Mouse (Mus musculus): ENCODE results near the gene Slc25a28.
A peak's percentile ranks its signal among the peaks of the same experiment; 100 is the strongest.

The Slc25a28 gene

GRCm38 (mm10) chr19:43641833-43642232 is 32.8 kb downstream of the Slc25a28 start:
- DNase-seq (ENCODE audit: low spot score in 2 of 2) = no peak

DNA sequence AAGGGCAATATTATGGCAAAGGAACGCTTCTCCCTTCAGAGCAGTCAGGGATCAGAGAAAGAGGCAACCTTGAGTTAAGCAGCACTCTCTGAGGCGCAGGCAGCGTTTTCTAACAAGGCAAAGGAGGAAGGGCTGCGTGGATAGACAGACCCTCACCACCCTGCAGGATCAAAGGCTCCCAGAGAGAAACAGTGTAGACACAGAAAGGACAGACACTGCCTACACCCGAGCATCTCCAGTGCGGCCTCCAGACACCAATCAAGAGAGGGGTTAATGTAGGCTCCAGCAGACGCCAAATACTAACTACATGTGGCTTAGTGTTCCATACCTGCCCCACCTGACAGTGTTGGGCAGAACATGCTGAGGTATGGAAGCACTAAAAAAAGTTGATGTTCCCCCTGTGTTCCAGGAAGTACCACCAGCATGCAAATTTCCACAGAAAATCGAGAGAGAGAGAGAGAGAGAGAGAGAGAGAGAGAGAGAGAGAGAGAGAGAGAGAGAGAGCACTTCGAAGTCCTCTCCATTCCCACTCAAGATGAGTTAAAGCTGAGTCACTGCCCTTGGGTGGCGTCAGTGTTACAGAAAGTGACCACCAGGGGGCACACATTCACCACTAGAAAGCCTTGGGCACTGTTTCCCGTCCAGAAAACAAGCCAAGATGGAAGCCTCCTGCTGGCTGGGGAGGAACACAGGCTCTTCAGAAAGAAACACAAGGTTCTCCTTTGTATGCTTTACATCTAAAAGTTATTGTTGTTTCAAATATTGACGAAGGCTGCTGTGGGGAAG is 44.0 kb downstream of the Slc25a28 start:
- DNase-seq (ENCODE audit: low spot score in 2 of 2) = peak; percentile 65 to 82

GRCm38 (mm10) chr19:43629088-43629487 is 45.6 kb downstream of the Slc25a28 start:
- DNase-seq (ENCODE audit: low spot score in 2 of 2) = no peak

DNA sequence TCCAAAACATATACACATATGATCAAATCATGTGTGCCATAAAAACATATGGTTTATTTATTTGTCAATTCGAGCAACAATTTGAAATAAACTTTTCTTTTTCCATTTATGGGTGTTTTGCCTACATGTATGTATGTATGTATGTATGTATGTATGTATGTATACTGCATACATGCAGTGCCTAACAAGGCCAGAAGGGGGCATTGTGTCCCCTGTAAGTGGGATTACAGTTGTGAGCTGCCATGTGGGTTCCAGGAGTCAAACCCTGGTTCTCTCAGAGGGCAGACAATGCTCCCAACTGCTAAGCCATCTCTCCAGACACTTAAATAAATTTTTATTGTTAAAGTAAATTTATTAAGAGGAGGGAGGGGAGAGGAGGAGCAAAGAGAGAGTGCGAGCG is 47.3 kb downstream of the Slc25a28 start:
- no peak for DNase-seq (ENCODE audit: low spot score in 2 of 2)

- no peak for DNase-seq (ENCODE audit: low spot score in 2 of 2)
Measured at GRCm38 (mm10) chr19:43626160-43626559, 48.5 kb downstream of the Slc25a28 start.

DNA sequence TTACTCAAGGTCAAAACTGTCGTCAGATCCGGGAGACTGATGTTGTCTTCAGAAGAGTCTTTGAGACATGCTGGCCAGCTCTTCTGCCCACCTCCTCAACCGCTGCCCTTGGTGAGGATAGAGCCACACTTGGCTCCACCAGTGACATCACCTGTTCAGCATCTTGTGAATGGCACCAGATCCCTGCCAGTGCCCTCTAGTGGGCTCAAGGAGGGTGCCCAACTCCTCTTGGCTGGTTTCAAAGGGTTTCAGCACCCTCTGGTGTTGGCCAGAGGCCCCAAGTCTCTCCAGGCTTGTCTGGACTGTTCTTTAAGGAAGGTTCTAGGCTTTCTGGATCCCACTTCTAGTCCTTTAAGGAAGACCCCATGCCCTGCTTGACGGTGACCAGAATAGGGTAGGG is 50.8 kb downstream of the Slc25a28 start:
- no peak for DNase-seq (ENCODE audit: low spot score in 2 of 2)

DNA sequence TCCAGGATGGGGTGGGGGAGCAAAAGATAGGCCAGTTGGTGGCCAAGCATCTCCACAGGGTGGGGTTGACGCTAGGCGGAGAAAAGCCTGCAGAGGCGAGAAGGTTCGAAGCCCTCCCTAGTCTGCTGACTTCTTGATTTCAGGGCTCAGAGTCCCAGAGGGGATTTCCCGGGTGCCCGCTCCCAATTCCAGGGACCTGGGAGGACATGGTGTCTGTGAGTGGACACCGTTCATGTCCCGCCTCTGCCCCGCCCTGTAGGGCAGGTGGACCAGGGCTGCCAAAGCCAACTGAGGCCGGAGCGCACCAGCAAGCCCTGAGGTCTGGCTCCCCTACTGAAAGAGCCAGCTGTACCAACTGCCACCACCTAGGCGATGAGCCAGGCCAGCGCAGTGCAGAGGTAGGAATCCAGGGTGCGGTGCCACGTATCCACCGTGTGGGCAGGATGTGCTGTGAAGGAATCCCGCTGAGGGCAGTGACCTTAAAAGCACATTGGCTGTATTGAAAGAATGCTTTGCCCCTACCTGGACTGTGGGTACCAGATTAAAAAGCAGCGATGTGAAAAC is 54.7 kb downstream of the Slc25a28 start:
- DNase-seq (ENCODE audit: low spot score in 2 of 2) = no peak

DNA sequence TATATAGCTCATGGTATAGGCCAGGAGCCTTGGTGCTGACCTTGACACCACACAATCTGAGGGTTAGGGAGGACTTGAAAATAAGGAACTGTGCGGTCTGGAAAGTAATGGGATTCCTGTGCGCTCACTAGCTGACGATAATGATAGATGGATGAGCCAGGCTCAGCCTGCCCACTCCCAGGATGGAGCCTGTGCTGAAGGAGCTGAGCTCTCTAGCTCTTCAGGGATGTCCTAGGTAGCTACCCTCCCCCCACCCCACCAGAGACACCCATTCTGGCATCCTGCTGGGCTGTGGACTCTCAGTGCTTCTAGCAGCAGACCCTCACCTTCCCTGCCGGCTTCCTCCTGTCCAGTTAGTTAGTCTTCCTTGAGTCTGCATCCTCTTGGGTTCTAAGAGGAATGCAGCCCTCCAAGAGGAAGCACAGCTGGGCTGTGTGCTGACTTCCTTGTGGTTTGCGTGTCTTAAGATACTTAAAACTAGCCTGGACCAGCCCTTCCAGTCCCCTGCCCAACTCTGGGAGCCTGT is 56.1 kb downstream of the Slc25a28 start:
- DNase-seq (ENCODE audit: low spot score in 2 of 2) = no peak

DNA sequence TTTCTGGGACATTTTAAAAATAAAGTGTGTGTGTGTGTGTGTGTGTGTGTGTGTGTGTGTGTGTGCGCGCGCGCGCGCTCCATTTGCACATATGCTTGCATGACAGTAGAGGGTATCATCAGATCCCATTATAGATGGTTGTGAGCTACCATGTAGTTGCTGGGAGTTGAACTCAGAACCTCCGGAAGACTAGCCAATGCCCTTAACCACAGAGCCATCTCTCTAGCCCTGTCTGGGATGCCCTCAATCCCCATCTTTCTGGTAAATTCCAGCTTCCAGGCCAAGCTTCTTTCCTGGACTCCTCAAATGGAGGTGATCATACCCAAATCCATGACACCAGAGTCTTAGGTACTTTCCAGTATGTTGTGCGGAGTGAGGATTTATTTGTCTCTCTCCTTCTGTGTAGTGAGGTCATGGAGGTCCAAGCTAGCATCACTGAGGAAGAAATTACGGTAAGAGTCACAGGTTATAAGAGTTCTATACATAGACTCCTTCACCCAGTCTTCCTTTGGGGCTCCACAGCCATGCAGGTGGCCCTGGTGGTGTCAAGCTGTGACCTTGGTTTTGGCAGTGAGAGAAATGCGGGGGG is 56.8 kb downstream of the Slc25a28 start:
- DNase-seq (ENCODE audit: low spot score in 2 of 2) = no peak

DNA sequence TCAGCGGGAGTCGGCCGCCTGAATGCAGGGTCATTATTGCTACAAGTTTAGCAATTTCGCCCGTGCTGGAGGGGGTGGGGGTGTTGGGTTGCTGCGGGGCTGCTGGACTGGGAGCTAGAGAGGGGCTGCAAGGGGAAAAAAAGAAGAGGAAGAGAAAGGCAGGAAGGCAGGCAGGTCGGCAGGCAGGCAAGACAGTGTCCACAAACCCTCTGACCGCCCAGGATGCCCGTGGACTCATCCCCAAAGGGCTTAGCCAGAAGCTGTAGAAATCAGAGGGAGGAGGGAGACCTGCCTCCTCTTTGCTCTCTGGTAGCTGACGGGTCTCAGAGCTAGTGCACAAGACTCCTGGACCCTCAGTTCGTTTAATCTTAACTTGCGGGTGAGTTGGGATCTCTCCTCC is 57.8 kb downstream of the Slc25a28 start:
- no peak for DNase-seq (ENCODE audit: low spot score in 2 of 2)

DNA sequence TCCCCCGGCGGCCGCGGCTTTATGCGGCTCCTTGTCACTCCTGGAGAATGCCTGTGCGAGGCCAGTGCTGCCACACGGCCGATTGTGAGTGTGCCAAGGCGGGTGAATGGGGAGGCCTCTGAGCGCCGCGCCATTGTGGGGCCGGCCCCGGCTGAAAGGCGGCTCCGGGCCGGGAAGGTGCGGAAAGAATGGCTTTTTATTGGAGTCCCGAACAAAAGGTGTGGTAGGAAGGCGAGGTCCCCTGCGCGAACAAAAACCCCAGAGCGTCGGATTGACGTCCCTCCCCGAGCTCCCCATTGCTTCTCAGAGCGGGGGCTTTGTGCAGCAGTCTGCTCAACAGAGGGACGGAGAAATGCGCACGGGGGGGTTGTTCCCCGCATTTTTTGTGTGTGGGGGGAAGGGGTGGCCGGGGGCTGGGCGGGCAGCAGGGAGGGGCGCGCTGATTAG is 58.2 kb downstream of the Slc25a28 start:
- DNase-seq (ENCODE audit: low spot score in 2 of 2) = no peak

DNA sequence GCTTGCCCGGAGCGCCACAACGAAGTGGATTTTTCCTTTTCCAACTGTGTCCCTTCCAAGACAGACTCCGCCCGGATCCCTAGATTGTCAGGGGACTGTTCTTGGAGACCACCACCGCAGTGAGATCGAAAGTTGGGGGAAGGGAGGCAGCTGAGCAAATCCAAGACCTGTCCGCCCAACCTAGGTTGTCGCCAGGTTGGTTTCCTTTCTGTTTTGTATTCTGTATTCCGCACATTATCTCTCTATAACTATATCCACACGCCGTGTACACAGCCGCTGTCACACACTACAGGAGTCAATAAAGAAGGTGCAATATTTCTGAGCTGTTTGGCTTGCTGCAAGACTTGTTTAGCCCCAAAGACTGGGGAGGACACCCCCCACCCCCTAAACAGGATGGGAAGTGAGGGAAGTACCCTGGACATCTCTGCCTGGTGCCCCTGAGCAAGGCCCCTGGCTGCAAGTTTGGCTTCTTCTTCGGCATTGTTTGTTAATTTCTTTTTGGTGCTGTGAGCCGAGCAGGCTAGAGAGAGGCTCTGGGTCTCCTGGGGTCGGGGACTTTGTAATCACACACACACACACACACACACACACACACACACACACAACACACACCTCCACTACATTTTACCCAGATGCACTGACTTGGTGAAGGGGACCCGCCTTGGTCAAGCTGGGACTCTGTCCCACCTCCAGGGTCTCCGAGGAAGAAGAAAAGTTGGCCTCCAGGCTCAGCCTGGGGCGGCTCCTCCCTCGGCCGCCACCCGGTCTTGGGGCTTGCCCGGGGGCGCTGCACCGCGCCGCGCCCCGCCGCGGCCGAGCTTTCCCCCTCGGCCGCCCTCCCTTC is 58.9 kb downstream of the Slc25a28 start:
- DNase-seq (ENCODE audit: low spot score in 2 of 2) = no peak

DNA sequence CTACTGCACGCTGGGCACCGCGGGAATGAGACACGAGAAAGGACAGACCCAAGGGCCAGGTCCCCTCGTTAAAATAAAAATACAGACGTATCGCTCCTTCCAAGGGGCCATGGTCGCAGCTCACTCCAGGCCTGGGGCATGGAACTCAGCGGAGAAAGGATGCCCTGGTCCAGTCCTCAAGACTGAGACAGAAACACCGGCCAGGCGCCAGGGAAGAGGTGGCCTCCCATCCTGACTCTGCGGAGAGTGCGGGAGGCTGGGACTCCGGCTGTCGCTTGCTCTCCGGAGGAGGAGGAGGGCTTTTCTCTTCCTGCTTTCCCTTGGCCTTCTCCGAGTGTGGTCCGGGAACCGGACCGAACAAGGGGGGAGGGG is 59.6 kb downstream of the Slc25a28 start:
- DNase-seq (ENCODE audit: low spot score in 2 of 2) = no peak

DNA sequence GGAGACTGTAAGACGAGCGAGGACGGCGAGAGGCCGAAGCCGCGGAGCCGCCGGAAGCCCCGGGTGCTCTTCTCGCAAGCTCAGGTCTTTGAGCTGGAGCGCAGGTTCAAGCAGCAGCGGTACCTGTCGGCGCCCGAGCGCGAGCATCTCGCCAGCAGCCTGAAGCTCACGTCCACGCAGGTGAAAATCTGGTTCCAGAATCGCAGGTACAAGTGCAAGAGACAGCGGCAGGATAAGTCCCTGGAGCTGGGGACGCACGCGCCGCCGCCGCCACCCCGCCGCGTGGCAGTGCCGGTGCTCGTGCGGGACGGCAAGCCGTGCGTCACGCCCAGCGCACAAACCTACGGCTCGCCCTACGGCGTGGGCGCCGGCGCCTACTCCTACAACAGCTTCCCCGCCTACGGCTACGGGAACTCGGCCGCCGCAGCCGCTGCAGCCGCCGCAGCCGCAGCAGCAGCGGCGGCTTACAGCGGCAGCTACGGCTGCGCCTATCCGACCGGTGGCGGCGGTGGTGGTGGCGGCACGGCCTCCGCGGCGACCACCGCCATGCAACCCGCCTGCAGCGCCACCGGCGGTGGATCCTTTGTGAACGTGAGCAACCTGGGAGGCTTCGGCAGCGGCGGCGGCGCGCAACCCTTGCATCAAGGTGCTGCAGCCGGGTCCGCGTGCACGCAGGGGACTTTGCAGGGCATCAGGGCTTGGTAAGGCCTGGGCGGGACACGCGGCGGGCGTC is 60.2 kb downstream of the Slc25a28 start:
- no peak for DNase-seq (ENCODE audit: low spot score in 2 of 2)
